Mouse (Mus musculus): ENCODE measurements around the gene Ddx50.
"Not testable (repeated sequence)": the region's sequence is repeated elsewhere in the genome, so short reads cannot be mapped to it uniquely, and the experiment has no call there.

- not testable (repeated sequence) for TF ChIP-seq CTCF (IDR thresholded peaks at IDR 0.05; ENCODE audit: borderline replicate concordance, insufficient read depth, low read depth, low read length); POLR2A (IDR thresholded peaks at IDR 0.05; ENCODE audit: borderline replicate concordance, insufficient read depth, low read length)
Observed at GRCm38 (mm10) chr10:62599311-62599710, 51.7 kb downstream of the Ddx50 start.

Measured in cerebellum, adult 2 months (tissue).